Mouse (Mus musculus) lung, postnatal 10 days (tissue): ENCODE measurements at regions not wholly inside any gene's neighbourhood (a gene's known extent, or its start where the extent isn't known, plus 50 kb on each side); places are given as distances from the start of the nearest gene placed in this dataset.
A peak's percentile ranks its signal among the peaks of the same experiment; 100 is the strongest.
"Not testable (repeated sequence)": the region's sequence is repeated elsewhere in the genome, so short reads cannot be mapped to it uniquely, and the experiment has no call there.

ENCODE experiments used
- DNase-seq: peaks from one replicate; pipeline ENCODE4 v3.0.0; 2021

GRCm38 (mm10) chr13:52337936-52338335 is 193.1 kb downstream of the Diras2 start:
- no peak for DNase-seq

- no peak for DNase-seq
Measured at GRCm38 (mm10) chr13:52339156-52339555, 191.9 kb downstream of the Diras2 start.

GRCm38 (mm10) chr13:52341981-52342380 is 189.1 kb downstream of the Diras2 start:
- DNase-seq = no peak

GRCm38 (mm10) chr13:52344383-52344782 is 186.7 kb downstream of the Diras2 start:
- DNase-seq = no peak

GRCm38 (mm10) chr13:52344853-52345252 is 186.2 kb downstream of the Diras2 start:
- no peak for DNase-seq

GRCm38 (mm10) chr13:52345375-52346026 is 185.6 kb downstream of the Diras2 start:
- peak; percentile 33 for DNase-seq

GRCm38 (mm10) chr13:52346027-52346375 is 185.1 kb downstream of the Diras2 start:
- no peak for DNase-seq

- DNase-seq = no peak
Measured at GRCm38 (mm10) chr13:52347631-52348030, 183.4 kb downstream of the Diras2 start.

- DNase-seq = no peak
Measured at GRCm38 (mm10) chr13:52349606-52350005, 181.5 kb downstream of the Diras2 start.

GRCm38 (mm10) chr13:52352576-52352975 is 178.5 kb downstream of the Diras2 start:
- DNase-seq = peak; percentile 13

GRCm38 (mm10) chr13:52353437-52353836 is 177.6 kb downstream of the Diras2 start:
- no peak for DNase-seq

GRCm38 (mm10) chr13:52353966-52354365 is 177.1 kb downstream of the Diras2 start:
- no peak for DNase-seq

- DNase-seq = not testable (repeated sequence)
Measured at GRCm38 (mm10) chr13:52355921-52356320, 175.2 kb downstream of the Diras2 start.

GRCm38 (mm10) chr13:52359332-52359731 is 171.7 kb downstream of the Diras2 start:
- DNase-seq = not testable (repeated sequence)

- no peak for DNase-seq
Measured at GRCm38 (mm10) chr13:52361177-52361846, 169.8 kb downstream of the Diras2 start.

GRCm38 (mm10) chr13:52362266-52362665 is 168.8 kb downstream of the Diras2 start:
- no peak for DNase-seq

- no peak for DNase-seq
Measured at GRCm38 (mm10) chr13:52369851-52370250, 161.2 kb downstream of the Diras2 start.

GRCm38 (mm10) chr13:52371986-52372385 is 159.1 kb downstream of the Diras2 start:
- DNase-seq = no peak

- peak; percentile 6 for DNase-seq
Measured at GRCm38 (mm10) chr13:52374781-52375180, 156.3 kb downstream of the Diras2 start.

- DNase-seq = no peak
Measured at GRCm38 (mm10) chr13:52378236-52378635, 152.8 kb downstream of the Diras2 start.

GRCm38 (mm10) chr13:52389271-52389670 is 141.8 kb downstream of the Diras2 start:
- DNase-seq = no peak

GRCm38 (mm10) chr13:52395786-52396185 is 135.3 kb downstream of the Diras2 start:
- no peak for DNase-seq

- DNase-seq = no peak
Measured at GRCm38 (mm10) chr13:52398344-52398743, 132.7 kb downstream of the Diras2 start.

GRCm38 (mm10) chr13:52399143-52399542 is 131.9 kb downstream of the Diras2 start:
- no peak for DNase-seq

- DNase-seq = no peak
Measured at GRCm38 (mm10) chr13:52403805-52404204, 127.3 kb downstream of the Diras2 start.
